Mouse (Mus musculus) ES-Bruce4 (cell line): ENCODE results near the gene Golga5.

Experiments used
- CTCF ChIP-seq: IDR thresholded peaks from one replicate; pipeline ENCODE4 v1.8.1; 2011; ENCODE audit warnings: low read depth, low read length
- POLR2A ChIP-seq: IDR thresholded peaks from one replicate; pipeline ENCODE4 v1.8.1; 2011; ENCODE audit warnings: low read length; ENCODE audit not compliant: insufficient read depth

- TF ChIP-seq CTCF (no peak), POLR2A (no peak)
Measured at GRCm38 (mm10) chr12:102442639-102443038, 26.3 kb upstream of the Golga5 start.
